Mouse (Mus musculus): ENCODE data around the gene Csdc2. TPM values are rescaled to one million over a fixed set of nuclear protein-coding genes. Genes with fewer than 3 reads are reported as not detected.

Csdc2 gene
- polyA plus RNA-seq, 1 experiment from 2014 or later, result 102 TPM

DNA sequence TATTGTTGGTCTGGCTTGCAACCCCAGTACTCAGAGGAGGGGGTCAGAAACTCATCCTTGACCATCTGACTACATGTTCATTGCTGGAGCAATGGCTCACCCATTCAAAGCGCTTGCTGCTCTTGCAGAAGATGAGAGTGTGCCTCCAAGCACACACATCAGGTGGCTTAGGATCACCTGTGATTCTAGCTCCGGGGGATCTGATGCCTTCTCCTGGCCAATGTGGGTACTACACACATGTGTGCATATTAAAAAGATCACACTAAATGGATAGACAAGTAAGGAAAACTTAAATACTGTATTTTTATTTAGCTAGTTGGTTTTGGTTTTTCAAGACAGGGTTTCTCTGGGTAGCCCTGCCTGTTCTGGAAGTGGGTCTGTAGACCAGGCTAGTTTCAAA is 4.5 kb downstream of the Csdc2 start:
- Histone ChIP-seq H3K4me2 (replicated peaks) (no peak overlapping the region), H3K36me3 (no peaks in the 10 kb centered on the region), H3K4me1 (replicated peaks) (peaks cover 45% of the 10 kb centered on the region), H3K27me3 (no peaks in the 10 kb centered on the region), H3K9me3 (no peaks in the 10 kb centered on the region), H3K4me3 (replicated peaks) (no peak overlapping the region), H3K27ac (no peak overlapping the region), H3K9ac (replicated peaks) (no peak overlapping the region)
- no peak for ATAC-seq
- WGBS, result 93% methylated on average over 2 of the region's 2 CpGs

DNA sequence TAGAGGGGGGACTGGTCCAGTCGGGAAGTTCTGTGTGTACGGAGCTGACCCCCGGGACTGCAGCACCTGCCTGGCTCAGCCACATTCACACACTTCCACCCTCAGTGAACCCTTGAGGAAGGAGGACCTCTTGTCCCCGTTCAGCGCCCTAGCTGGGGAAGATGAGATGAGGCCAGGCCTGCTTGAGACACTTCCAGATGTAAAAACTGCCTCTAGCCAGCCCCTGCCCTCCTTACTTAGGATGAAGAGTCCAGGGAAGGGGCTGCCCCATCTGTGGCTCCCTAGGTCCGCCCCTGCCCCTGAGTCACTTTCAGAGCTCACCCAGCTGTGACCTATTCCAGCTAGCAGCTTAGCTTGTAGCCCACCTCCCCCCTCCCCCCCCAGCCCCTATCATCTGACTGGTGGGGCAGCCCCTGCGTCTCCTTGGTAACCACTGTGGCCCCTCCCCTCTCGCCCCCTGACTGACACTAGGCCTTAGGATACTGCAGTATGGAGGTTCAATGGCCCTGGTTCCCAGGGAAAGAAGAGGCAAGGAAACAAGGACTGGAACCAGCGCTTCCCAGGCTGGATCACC is 6.7 kb downstream of the Csdc2 start:
- Histone ChIP-seq H3K4me1 (replicated peaks) (peaks cover 25% of the 10 kb centered on the region), H3K9me3 (no peaks in the 10 kb centered on the region), H3K9ac (replicated peaks) (no peak overlapping the region), H3K27ac (0 out of 2 replicates have a peak overlapping the region, but pooled peaks have one; percentile 35), H3K36me3 (peaks cover 18% of the 10 kb centered on the region), H3K4me3 (replicated peaks) (no peak overlapping the region), H3K4me2 (replicated peaks) (0 out of 2 replicates have a peak overlapping the region, but pooled peaks have one; percentile 5), H3K27me3 (no peaks in the 10 kb centered on the region)
- 3% methylated on average over 9 of the region's 9 CpGs for WGBS
- ATAC-seq, result peak; percentile 57

DNA sequence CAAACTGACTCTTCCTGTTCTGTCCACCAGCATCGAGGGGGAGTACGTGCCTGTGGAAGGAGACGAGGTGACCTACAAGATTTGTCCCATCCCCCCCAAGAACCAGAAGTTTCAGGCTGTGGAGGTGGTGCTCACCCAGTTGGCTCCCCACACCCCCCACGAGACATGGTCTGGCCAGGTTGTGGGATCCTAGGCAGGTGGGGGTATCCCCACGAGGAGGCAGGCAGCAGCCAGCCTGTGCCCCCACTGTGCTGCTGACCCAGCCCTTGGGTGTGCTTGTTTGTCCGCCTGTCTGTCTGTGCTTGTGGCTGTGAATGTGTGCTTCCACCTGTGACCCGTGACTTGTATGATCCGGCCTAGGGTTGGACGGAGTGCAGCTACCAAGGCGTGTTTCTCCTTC is 12.5 kb downstream of the Csdc2 start:
- 84% methylated on average over 10 of the region's 10 CpGs for WGBS
- Histone ChIP-seq H3K9ac (replicated peaks) (no peak overlapping the region), H3K27ac (no peak overlapping the region), H3K9me3 (no peaks in the 10 kb centered on the region), H3K4me1 (replicated peaks) (no peaks in the 10 kb centered on the region), H3K27me3 (no peaks in the 10 kb centered on the region), H3K4me3 (replicated peaks) (no peak overlapping the region), H3K4me2 (replicated peaks) (no peak overlapping the region), H3K36me3 (peaks cover 63% of the 10 kb centered on the region)
- ATAC-seq, result no peak

DNA sequence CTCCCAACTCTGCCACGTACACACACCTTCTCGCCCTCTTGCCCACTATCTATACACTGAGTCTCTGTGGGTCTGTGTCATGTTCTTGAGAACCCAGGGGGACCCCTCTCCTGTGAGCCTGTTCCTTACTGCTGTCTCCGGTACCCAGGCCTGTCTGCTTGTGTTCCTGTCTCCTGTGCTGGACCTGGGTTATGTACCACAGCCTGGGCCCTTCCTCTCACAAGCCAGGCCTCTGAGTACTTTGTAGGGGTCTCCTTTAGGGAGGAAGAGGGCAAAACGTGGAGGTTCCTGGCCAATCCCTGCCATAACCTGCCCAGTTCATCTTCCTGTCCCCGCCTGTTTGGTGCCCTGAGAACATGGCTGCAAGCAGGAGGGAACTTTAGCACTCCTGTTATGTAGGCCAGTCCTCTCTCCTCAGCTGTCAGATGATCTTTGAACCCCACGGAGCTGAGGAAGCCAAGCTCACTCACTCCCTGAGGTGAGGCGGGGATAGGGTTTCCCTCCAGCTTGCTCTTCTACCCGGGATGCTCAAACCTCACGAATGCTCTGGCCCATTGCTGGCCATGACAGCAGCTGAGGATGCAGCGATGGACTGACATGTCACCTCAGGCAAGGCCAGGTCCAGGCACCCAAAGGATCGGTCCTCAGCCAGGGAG is 13.0 kb downstream of the Csdc2 start:
- Histone ChIP-seq H3K9me3 (no peaks in the 10 kb centered on the region), H3K9ac (replicated peaks) (no peak overlapping the region), H3K27ac (no peak overlapping the region), H3K4me3 (replicated peaks) (no peak overlapping the region), H3K4me2 (replicated peaks) (no peak overlapping the region), H3K36me3 (peaks cover 68% of the 10 kb centered on the region), H3K27me3 (no peaks in the 10 kb centered on the region), H3K4me1 (replicated peaks) (no peaks in the 10 kb centered on the region)
- WGBS, result 71% methylated on average over 11 of the region's 11 CpGs
- ATAC-seq, result no peak

DNA sequence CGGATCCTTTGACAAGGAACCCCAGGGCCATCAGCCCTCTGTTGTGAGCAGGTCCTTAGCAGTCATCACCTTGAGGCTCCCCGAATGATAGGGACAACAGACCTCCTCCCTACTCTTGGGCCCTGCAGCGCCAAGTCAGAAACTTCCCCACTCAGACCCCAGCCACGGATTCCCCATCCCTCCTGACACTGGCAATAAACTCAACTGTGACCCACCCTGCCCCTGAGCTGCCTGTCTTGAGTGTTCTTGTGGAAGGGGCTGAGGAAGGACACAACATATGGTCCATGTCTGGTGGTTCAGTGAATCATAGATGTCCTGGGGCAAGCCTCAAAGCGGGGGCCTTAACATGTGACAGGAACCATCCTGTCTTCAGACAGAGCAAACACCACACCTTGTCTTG is 14.2 kb downstream of the Csdc2 start:
- no peak for ATAC-seq
- Histone ChIP-seq H3K9me3 (no peaks in the 10 kb centered on the region), H3K4me2 (replicated peaks) (no peak overlapping the region), H3K27ac (no peak overlapping the region), H3K9ac (replicated peaks) (no peak overlapping the region), H3K27me3 (no peaks in the 10 kb centered on the region), H3K36me3 (peaks cover 71% of the 10 kb centered on the region), H3K4me3 (replicated peaks) (no peak overlapping the region), H3K4me1 (replicated peaks) (no peaks in the 10 kb centered on the region)
- WGBS, result 90% methylated on average over 5 of the region's 5 CpGs

DNA sequence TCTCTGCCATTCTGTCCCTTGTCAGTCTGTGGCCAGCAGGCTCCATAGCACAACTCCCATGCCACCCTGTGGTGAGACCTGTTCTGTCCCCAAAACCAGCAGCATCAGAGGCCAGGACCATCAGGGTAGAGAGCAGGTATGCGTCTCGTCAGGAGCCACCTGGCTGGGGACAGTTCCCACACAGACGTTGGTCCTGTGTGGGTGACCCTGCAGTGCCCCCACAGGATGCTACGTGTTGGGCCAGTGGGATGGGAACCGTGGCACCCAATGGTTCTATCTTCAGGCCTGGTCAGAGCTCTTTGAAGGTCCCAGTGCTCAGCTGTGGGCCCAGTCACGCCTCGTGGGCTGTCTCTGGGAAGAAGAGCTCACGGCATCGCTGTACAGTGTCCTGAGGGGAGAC is 14.6 kb downstream of the Csdc2 start:
- peaks cover 74% of the 10 kb centered on the region for H3K36me3 ChIP-seq
- ATAC-seq, result peak; percentile 32; the same call in 1 of the 2 replicates
- H3K4me1 ChIP-seq (replicated peaks), result no peaks in the 10 kb centered on the region
- H3K27me3 ChIP-seq, result no peaks in the 10 kb centered on the region
- no peak overlapping the region for H3K4me3 ChIP-seq (replicated peaks)
- 84% methylated on average over 9 of the region's 9 CpGs for WGBS
- H3K4me2 ChIP-seq (replicated peaks), result no peak overlapping the region
- H3K27ac ChIP-seq, result no peak overlapping the region
- H3K9me3 ChIP-seq, result no peaks in the 10 kb centered on the region
- H3K9ac ChIP-seq (replicated peaks), result no peak overlapping the region

DNA sequence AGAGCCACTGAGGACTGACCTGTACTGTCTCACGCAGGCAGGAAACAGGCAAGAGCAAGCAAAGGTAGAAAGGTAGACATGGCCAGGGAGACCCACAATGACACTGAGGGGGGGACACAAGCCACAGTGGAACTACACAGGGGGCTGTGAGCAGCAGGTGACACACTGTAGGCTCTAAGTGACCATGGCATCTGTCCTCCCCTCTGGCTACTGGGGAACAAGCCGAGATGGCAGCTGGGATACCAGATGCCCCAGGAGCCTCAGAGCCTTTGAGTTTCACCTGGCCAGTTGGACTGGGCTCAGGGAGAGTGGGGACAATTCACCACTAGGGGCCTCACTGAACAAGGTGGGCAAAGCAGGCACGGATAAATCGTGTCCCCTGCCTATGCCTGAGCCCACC is 15.8 kb downstream of the Csdc2 start:
- no peak for ATAC-seq
- no peak overlapping the region for H3K9ac ChIP-seq (replicated peaks)
- no peak overlapping the region for H3K4me2 ChIP-seq (replicated peaks)
- 84% methylated on average over 4 of the region's 4 CpGs for WGBS
- H3K4me3 ChIP-seq (replicated peaks), result no peak overlapping the region
- H3K27ac ChIP-seq, result no peak overlapping the region
- H3K27me3 ChIP-seq, result no peaks in the 10 kb centered on the region
- no peaks in the 10 kb centered on the region for H3K4me1 ChIP-seq (replicated peaks)
- H3K9me3 ChIP-seq, result no peaks in the 10 kb centered on the region
- H3K36me3 ChIP-seq, result peaks cover 65% of the 10 kb centered on the region

DNA sequence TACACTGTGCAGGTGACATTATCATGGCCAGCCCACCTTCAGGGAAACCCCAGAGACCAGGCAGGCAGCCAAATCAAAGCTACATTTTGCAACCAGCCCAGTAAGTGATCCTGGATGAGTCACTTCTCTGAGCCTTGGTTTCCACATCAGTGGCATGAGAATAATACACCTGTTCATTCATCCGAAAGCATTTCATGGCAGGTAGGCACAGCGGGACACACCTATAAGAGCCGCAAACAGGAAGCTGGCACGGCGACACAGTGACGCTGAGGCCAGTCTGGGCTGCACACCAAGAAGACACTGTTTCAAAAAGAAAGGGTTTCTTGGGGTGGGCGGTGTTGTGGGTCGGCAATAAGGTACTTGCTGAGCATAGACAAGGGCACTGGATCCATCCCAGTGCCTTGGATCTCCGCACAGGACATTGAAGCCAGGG is 17.6 kb downstream of the Csdc2 start:
- H3K9me3 ChIP-seq, result no peaks in the 10 kb centered on the region
- H3K4me1 ChIP-seq (replicated peaks), result peaks cover 2% of the 10 kb centered on the region; the same call in 1 of the 2 replicates
- H3K4me2 ChIP-seq (replicated peaks), result no peak overlapping the region
- ATAC-seq, result no peak
- 97% methylated on average over 9 of the region's 9 CpGs for WGBS
- no peaks in the 10 kb centered on the region for H3K27me3 ChIP-seq
- peaks cover 47% of the 10 kb centered on the region for H3K36me3 ChIP-seq
- no peak overlapping the region for H3K4me3 ChIP-seq (replicated peaks)
- H3K9ac ChIP-seq (replicated peaks), result no peak overlapping the region
- no peak overlapping the region for H3K27ac ChIP-seq

DNA sequence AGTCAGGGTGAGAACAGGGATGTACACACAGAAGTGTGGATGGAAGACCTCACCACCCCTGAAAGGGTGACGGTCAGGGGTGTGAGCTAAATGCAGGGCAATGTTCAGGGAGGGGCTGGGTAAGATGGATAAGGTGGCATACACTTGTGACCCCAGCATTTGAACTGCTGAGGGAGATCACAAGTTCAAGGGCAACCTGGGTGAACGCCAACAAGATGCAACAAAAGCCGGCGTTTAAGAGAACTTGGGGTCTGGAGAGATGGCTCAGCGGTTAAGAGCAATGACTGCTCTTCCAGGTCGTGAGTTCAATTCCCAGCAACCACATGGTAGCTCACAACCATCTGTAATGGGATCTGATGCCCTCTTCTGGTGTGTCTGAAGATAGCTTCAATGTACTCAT is 18.2 kb downstream of the Csdc2 start:
- H3K4me3 ChIP-seq (replicated peaks), result no peak overlapping the region
- H3K9me3 ChIP-seq, result no peaks in the 10 kb centered on the region
- no peak for ATAC-seq
- peaks cover 41% of the 10 kb centered on the region for H3K36me3 ChIP-seq
- 94% methylated on average over 6 of the region's 6 CpGs for WGBS
- no peak overlapping the region for H3K4me2 ChIP-seq (replicated peaks)
- H3K4me1 ChIP-seq (replicated peaks), result peaks cover 7% of the 10 kb centered on the region; the same call in 1 of the 2 replicates
- H3K9ac ChIP-seq (replicated peaks), result no peak overlapping the region
- no peak overlapping the region for H3K27ac ChIP-seq
- H3K27me3 ChIP-seq, result no peaks in the 10 kb centered on the region

DNA sequence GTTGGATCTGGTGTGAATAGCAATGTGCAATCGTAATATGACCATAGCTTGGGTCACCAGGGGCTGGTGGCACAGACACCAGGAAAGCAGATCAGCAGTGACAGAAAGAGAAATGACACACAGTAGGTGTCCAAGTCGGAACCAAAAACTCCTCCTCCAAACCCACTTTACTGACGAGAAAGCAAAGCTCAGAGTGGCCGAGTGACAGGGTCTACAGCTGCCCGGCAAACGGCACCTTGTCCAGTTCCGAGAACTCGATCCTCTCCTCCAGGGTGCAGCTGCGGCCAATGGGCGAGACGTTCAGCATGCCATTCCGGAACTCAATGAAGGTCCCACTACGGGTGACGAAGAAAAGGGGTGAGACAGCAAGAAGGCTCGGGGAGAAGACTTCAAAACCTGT is 18.9 kb downstream of the Csdc2 start:
- Histone ChIP-seq H3K27me3 (no peaks in the 10 kb centered on the region), H3K9ac (replicated peaks) (no peak overlapping the region), H3K27ac (no peak overlapping the region), H3K36me3 (peaks cover 35% of the 10 kb centered on the region), H3K4me1 (replicated peaks) (peaks cover 8% of the 10 kb centered on the region), H3K4me3 (replicated peaks) (no peak overlapping the region), H3K4me2 (replicated peaks) (no peak overlapping the region), H3K9me3 (no peaks in the 10 kb centered on the region)
- ATAC-seq, result no peak
- 92% methylated on average over 15 of the region's 15 CpGs for WGBS

DNA sequence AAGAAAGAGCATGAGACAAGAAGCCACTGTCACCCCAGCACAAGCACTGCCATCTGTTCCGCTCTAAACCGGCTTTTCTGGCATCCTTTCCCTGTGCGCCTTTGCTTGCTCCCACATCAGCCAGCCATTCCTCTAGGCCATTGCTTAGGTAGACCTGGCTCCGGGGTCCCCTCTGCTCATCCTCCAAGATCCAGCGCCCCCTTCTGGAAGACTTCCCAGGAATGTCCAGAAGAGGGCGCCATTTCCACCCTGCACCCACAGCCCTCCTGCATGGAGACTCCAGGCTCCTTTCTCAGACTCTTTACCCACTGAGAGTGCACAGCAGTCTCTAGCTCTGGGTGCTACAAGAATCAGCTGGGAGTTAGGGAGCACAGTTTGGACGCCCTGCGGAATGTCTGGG is 19.9 kb downstream of the Csdc2 start:
- Histone ChIP-seq H3K27ac (no peak overlapping the region), H3K4me1 (replicated peaks) (peaks cover 8% of the 10 kb centered on the region), H3K36me3 (peaks cover 24% of the 10 kb centered on the region), H3K27me3 (no peaks in the 10 kb centered on the region), H3K9me3 (no peaks in the 10 kb centered on the region), H3K4me2 (replicated peaks) (no peak overlapping the region), H3K9ac (replicated peaks) (no peak overlapping the region), H3K4me3 (replicated peaks) (no peak overlapping the region)
- 53% methylated on average over 8 of the region's 8 CpGs for WGBS
- no peak for ATAC-seq

DNA sequence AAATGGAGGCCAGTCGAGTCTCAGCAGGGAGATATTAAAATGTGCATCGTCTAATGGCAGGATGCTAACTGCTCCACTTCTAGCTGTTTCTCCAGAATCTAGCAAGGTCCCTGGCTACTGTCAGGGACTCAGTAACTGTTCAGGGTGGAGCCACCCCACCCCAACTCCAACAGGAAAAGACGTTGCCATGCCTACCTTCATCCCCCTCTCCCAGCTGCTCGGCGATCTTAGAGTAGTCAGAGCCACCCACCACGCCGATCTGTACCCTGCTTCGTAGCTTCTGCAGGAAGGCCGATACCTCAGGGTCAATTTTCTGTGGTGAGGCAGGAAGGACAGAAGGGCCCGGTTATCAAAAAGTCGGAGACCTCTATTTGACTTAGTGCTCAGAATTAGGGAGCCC is 21.0 kb downstream of the Csdc2 start:
- Histone ChIP-seq H3K9me3 (no peaks in the 10 kb centered on the region), H3K36me3 (peaks cover 14% of the 10 kb centered on the region), H3K4me1 (replicated peaks) (peaks cover 8% of the 10 kb centered on the region), H3K4me3 (replicated peaks) (no peak overlapping the region), H3K9ac (replicated peaks) (peak overlapping the region; percentile 14; the same call in 1 of the 2 replicates), H3K27me3 (no peaks in the 10 kb centered on the region), H3K27ac (no peak overlapping the region), H3K4me2 (replicated peaks) (no peak overlapping the region)
- WGBS, result 86% methylated on average over 11 of the region's 11 CpGs
- ATAC-seq, result no peak

DNA sequence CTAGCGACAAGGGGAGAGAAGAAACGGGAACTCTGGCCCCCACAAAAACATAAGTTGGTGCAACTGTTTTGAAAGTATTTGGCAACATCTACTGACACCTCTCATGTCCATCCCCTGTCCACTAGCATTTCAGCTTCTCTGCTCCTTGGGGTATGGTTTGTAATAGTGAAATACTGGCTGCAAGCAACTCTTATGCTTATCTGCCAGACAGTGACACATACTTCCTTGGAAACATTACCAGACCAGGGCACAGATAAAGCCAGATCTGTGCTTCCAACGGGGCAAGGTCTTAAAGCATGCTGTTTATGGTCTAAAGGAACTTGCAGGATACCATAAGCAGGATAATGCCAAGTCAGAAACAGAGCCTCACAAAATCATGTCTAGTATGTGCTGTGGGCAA is 22.3 kb downstream of the Csdc2 start:
- WGBS, result 94% methylated on average over 3 of the region's 3 CpGs
- H3K27ac ChIP-seq, result no peak overlapping the region
- H3K36me3 ChIP-seq, result peaks cover 13% of the 10 kb centered on the region

More for the DNA sequence above, 22.3 kb downstream of the Csdc2 start:
- no peak overlapping the region for H3K4me3 ChIP-seq (replicated peaks)
- no peak overlapping the region for H3K4me2 ChIP-seq (replicated peaks)
- no peaks in the 10 kb centered on the region for H3K9me3 ChIP-seq
- no peaks in the 10 kb centered on the region for H3K27me3 ChIP-seq
- no peak for ATAC-seq
- H3K4me1 ChIP-seq (replicated peaks), result peaks cover 8% of the 10 kb centered on the region
- no peak overlapping the region for H3K9ac ChIP-seq (replicated peaks)

Measured in midbrain, embryonic 13.5 days (tissue).